Mouse (Mus musculus) embryonic facial prominence, embryonic 11.5 days (tissue): ENCODE results near the gene Gm21887. TPM values are rescaled to one million over a fixed set of nuclear protein-coding genes. Genes with fewer than 3 reads are reported as not detected.
"Not testable (repeated sequence)": the region's sequence is repeated elsewhere in the genome, so short reads cannot be mapped to it uniquely, and the experiment has no call there.

Experiments used
- ATAC-seq: fragments of 200-750 bp; cut with Nextera tagmentation; replicated peaks from 2 replicates; pipeline ENCODE4 v1.8.0; 2017; ENCODE audit warnings: low read depth; ENCODE audit not compliant: insufficient number of reproducible peaks, low FRiP score, low TSS enrichment
- DNase-seq: peaks from one replicate; pipeline ENCODE4 v3.0.0-alpha.2; 2015; ENCODE audit warnings: low spot score
- H3K27ac ChIP-seq: fragments of 300-500 bp; sonication (generic); replicated peaks from 2 replicates; pipeline ENCODE4 v1.5.1; 2014; ENCODE audit warnings: mild to moderate bottlenecking, low read depth, low read length, control low read depth
- H3K27me3 ChIP-seq: fragments of 300-500 bp; sonication (generic); 2 replicates; pipeline ENCODE4 v1.6.1; 2014; ENCODE audit warnings: mild to moderate bottlenecking, low read length, moderate library complexity, mixed read lengths; ENCODE audit not compliant: control insufficient read depth, insufficient read depth
- H3K36me3 ChIP-seq: fragments of 300-500 bp; sonication (generic); replicated peaks from 2 replicates; pipeline ENCODE4 v1.6.1; 2014; ENCODE audit warnings: low read depth, mild to moderate bottlenecking, low read length, moderate library complexity, mixed read lengths; ENCODE audit not compliant: control insufficient read depth, insufficient read depth
- H3K4me1 ChIP-seq: fragments of 300-500 bp; sonication (generic); 2 replicates; pipeline ENCODE4 v1.6.1; 2014; ENCODE audit warnings: low read length, mixed read lengths; ENCODE audit not compliant: control insufficient read depth, insufficient read depth
- H3K4me2 ChIP-seq: fragments of 300-500 bp; sonication (generic); 2 replicates; pipeline ENCODE4 v1.6.1; 2014; ENCODE audit warnings: low read depth, mild to moderate bottlenecking, control low read depth, low read length, moderate library complexity
- H3K4me3 ChIP-seq: fragments of 300-500 bp; sonication (generic); 2 replicates; pipeline ENCODE4 v1.5.1; 2014; ENCODE audit warnings: low read depth, low read length, control low read depth
- H3K9ac ChIP-seq: fragments of 300-500 bp; sonication (generic); replicated peaks from 2 replicates; pipeline ENCODE4 v1.6.1; 2014; ENCODE audit warnings: mild to moderate bottlenecking, control low read depth, low read length
- H3K9me3 ChIP-seq: fragments of 300-500 bp; sonication (generic); replicated peaks from 2 replicates; pipeline ENCODE4 v1.6.1; 2016; ENCODE audit warnings: mild to moderate bottlenecking, low read length, inconsistent platforms, mixed read lengths; ENCODE audit not compliant: control insufficient read depth
- WGBS: fragments of 180-500 bp; shearing (Covaris S2); extraction: QIAGEN DNeasy Blood & Tissue Kit; methylation state at CpG from one replicate; pipeline ENCODE4 v1.1.7; 2014; 5-methylcytosine and 5-hydroxymethylcytosine counted together
- polyA plus RNA-seq: library from polyadenylated mRNA; unstranded; fragments of >200 nt; fragmentation: Nextera tagmentation; extraction: Ambion mirVana; gene quantifications from 2 replicates; pipeline ENCODE4 v1.2.1, GENCODE M21; 2014

Gm21887 gene
- polyA plus RNA-seq, 1 experiment from 2014 or later = 162 TPM

DNA sequence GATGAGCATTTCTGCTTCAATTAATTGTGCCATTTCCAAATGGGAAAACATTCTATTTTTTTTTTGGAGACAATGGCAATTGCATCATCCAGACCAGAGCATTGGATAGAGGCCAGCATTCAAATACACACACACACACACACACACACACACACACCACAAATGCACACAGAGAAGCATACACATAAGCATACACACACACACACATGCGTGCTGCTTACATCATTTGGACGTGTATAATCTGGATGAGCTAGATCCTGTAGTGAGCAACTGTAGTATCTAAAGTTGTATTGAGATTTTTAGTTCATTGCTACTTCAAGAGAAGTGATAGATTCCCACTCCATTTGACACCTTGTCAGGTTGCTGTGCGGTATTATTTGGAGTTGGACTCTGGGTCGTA is 35.0 kb upstream of the Gm21887 start:
- H3K36me3 ChIP-seq = peaks cover 10% of the 10 kb centered on the region; the same call in 1 of the 2 replicates
- H3K27me3 ChIP-seq, H3K27ac ChIP-seq, H3K4me3 ChIP-seq, ATAC-seq, H3K9ac ChIP-seq, H3K9me3 ChIP-seq, H3K4me1 ChIP-seq, DNase-seq, H3K4me2 ChIP-seq: not testable (repeated sequence)
- 64% methylated on average over 4 of the region's 4 CpGs for WGBS

DNA sequence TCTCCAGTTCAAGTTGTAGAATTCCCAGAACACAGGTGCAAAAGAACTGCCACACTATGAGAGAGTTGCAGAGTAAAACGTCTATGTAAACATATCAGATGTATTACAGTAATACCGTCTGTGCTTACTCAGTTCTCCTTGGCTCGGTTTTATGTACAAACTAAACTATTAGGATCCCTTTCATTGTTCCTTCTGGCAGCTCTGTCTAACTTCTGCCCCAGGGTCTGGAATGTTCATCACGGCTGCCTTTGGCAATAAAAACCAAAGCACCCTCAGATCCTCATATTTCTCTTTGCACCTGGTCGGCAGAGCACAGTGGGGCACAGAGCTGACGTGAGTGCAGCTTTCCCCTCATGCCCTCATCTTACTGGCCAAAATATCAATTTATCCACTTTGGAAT is 34.5 kb upstream of the Gm21887 start:
- peak; percentile 17 for DNase-seq
- H3K9me3 ChIP-seq, H3K27ac ChIP-seq, H3K4me3 ChIP-seq, H3K27me3 ChIP-seq, H3K4me1 ChIP-seq, ATAC-seq, H3K4me2 ChIP-seq, H3K9ac ChIP-seq, H3K36me3 ChIP-seq: not testable (repeated sequence)
- 75% methylated on average over 6 of the region's 6 CpGs for WGBS

DNA sequence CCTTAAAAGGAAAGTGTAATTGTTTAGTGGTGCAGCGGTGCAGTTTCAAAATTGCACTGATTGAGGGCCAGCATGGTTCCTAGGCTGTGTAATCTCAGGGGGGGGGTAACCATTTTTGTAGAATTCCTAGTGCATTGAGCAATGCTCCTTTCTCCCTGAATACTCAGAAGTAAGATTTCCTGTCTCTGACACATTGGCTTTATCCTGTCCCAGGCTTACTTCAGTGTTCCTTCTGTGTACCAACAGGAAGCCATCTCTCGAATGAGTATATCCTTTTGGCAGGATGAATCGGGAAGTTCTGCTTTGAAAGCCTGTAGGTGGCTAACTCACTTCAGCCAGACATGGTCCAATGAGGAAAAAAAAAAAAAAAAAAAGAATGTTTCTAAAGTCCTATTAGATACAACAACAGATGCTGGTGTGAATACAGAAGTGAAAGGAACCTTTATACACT is 33.8 kb upstream of the Gm21887 start:
- not testable (repeated sequence) for H3K9ac ChIP-seq, ATAC-seq, H3K27ac ChIP-seq, H3K27me3 ChIP-seq, H3K4me3 ChIP-seq, H3K9me3 ChIP-seq, H3K4me1 ChIP-seq, H3K36me3 ChIP-seq, H3K4me2 ChIP-seq
- DNase-seq = peak; percentile 9
- WGBS = 83% methylated on average over 3 of the region's 3 CpGs

DNA sequence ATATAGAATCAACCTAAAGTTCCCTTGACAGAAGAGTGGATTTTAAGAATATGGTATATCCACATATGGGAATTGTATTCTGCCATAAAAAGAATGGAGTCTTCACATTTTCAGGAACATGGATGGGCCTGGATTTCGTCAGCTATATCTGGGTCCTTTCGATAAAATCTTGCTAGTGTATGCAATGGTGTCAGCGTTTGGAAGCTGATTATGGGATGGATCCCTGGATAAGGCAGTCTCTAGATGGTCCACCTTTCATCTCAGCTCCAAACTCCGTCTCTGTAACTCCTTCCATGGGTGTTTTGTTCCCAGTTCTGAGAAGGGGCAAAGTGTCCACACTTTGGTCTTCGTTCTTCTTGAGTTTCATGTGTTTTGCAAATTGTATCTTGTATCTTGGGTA is 33.1 kb upstream of the Gm21887 start:
- not testable (repeated sequence) for H3K9me3 ChIP-seq, DNase-seq, H3K4me1 ChIP-seq, H3K4me3 ChIP-seq, H3K4me2 ChIP-seq, H3K27ac ChIP-seq, ATAC-seq, H3K27me3 ChIP-seq, H3K9ac ChIP-seq, H3K36me3 ChIP-seq
- 69% methylated on average over 5 of the region's 5 CpGs for WGBS

DNA sequence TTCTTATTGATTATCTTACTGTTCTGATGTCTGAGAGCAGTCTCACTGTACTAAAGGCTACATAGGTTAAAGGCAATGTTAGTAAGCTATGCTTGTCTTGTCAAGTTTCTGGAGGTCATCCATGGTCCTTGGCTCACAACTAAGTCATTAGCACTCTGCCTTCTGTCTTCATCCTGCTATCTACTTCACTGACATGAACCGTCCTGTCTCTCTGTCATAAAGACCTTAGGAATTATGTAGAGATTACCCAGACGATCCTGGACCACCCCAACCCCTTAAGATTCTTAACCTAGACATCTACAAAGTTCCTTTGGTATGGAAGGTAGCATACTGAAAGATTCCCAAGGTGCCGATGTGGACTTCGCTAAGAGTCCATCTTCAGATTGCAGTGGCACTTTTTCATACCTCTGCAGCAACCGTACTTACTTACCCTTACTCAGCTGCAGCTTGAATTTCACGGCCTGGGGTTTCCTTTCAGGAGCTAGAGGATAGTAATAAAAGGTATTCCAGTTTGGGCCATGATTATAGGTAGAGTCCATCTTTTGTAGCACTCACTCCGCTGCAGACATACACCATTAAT is 31.5 kb upstream of the Gm21887 start:
- WGBS = 91% methylated on average over 7 of the region's 7 CpGs

DNA sequence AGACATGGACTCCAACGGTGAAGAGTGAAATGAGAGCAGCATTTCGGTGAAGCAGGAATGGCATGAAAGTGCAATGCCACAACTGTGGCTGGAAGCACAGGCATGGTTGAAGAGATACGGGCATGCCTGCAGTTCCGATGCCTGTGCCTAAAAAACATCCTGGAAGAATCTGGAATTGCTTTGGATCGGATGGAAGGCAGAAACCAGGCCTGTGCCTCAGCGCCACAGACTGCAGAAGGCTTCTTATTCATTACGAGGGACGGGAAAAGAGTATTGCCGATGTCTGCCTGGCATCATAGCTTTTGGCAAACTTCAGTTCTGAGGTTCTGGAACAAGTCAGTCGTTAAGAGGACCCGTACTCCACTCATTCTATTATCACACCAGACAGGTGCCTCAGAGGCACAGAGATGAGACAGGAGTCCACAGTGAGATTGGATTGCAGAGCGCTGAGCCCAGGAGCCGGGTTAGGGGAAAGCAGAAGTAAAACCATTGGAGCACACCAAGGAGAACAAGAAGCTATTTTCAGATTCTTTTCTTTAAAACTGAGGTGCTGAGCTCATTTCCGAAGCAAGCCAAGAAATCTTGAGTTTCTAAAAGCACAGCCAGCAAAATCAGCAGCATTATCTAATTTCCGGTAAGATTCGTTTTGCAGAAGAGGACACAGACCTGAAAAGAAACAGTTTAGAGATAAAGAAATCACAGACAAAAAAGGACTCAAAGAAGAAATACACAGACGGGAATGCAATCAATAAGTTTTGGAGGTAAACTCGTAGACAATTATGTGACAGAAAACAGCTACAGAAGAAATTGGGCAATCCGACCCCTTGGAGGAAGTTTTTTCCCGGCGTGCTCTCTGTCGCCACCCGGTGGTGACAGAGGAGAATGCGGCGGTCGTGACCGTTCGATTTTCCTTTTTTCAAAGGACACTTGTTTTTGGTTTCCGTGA is 30.8 kb upstream of the Gm21887 start:
- H3K4me1 ChIP-seq, ATAC-seq, H3K4me3 ChIP-seq, H3K9ac ChIP-seq, H3K27ac ChIP-seq, H3K4me2 ChIP-seq, H3K27me3 ChIP-seq: not testable (repeated sequence)
- H3K9me3 ChIP-seq = peaks cover 13% of the 10 kb centered on the region
- 68% methylated on average over 29 of the region's 29 CpGs for WGBS
- DNase-seq = peak; percentile 84
- H3K36me3 ChIP-seq = peaks cover 14% of the 10 kb centered on the region

More for the DNA sequence above, 31.5 kb upstream of the Gm21887 start:
- DNase-seq, H3K4me1 ChIP-seq, ATAC-seq, H3K4me2 ChIP-seq, H3K27me3 ChIP-seq, H3K27ac ChIP-seq, H3K4me3 ChIP-seq, H3K9ac ChIP-seq: not testable (repeated sequence)
- peaks cover 14% of the 10 kb centered on the region for H3K36me3 ChIP-seq
- H3K9me3 ChIP-seq = peaks cover 14% of the 10 kb centered on the region

DNA sequence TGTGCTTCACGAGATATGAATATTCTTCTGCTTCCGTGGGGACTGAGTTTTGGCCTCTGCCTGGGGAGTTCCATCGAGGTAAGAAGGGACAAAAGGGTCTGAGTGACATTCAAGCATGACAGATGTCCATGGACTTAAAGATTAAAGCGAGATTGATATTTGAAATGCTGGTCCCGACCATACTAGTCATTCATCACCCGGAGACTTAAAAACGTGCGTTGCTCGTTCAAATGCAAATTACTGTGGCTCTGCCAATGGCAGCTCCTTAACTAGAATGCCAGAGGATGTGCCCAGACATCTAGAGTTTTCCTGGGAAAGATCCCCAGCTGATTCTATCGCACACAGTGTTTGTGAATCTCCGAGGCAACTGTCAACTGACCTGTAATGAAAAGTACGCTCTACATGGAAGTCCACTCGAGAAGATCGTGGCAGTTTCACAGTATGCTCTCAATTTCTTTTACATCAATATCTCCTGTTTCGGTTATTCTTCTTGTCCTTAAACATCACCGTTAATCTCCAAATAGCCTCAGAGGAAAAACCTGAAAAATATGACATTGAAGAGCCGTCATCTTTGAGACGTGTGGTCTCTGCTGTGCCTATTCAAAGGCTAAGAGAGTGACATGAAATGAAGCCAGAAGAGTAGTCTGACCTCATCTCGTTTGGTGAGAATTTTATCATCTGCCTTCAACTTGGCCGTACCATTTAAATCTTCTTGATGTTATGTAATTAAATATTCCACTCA is 29.8 kb upstream of the Gm21887 start:
- not testable (repeated sequence) for H3K4me1 ChIP-seq, H3K27me3 ChIP-seq, H3K9ac ChIP-seq, ATAC-seq, H3K9me3 ChIP-seq, H3K4me2 ChIP-seq, H3K27ac ChIP-seq, H3K4me3 ChIP-seq
- 83% methylated on average over 20 of the region's 20 CpGs for WGBS
- DNase-seq = peak; percentile 7
- peaks cover 12% of the 10 kb centered on the region for H3K36me3 ChIP-seq
